Mouse (Mus musculus) cerebellum, postnatal 4 days (tissue): ENCODE measurements around the gene Vmn2r62.
"Not testable (repeated sequence)": the region's sequence is repeated elsewhere in the genome, so short reads cannot be mapped to it uniquely, and the experiment has no call there.

Experiments used
- DNase-seq, 2 experiments: peaks; one replicate each; pipeline ENCODE4 v3.0.0; 2022; ENCODE audit warnings: low spot score in 2 of 2, mixed read lengths in 1 of 2

Gene Vmn2r62

DNA sequence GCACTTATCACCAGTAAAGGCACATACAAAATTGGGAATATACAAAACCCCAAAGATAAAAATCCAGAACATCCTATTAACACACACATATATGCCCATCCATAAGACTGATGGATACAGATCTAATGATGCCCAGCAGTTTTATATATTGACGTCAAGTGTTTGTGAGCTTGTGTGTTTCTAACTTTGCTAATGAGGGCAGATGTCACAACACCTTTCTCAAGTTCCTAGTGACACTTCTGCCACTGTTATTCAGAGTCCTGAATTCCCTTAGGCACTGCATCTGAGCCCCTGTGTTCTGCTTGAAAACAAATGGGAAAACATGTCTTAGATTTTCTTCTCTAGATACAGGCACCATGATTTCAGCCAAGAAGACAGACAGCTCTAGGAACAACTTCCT is at the start of gene Vmn2r62:
TSS of gene Vmn2r62 (minus strand) at position 101 of the 400 bp plus-strand sequence.
- DNase-seq, result not testable (repeated sequence)

DNA sequence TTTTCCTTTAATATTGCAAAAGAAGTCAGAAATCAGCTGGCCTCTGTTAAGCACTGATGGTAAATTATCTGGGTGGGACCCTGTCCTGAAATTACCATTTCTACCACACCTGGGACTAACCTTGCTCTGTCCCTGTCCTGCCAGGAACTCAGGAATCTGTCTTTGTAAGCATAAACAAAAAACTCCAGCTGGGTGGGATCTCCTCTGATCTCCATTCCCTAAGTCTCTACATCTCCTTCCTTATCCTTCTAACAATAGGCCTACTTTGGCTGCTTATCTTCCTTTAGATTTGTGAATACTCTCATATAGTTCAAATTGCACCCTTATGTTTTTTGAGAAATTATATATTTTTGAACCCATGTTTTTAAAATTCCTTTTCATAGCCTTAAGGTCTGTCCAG is 45.0 kb upstream of the Vmn2r62 start:
- DNase-seq, result not testable (repeated sequence)

DNA sequence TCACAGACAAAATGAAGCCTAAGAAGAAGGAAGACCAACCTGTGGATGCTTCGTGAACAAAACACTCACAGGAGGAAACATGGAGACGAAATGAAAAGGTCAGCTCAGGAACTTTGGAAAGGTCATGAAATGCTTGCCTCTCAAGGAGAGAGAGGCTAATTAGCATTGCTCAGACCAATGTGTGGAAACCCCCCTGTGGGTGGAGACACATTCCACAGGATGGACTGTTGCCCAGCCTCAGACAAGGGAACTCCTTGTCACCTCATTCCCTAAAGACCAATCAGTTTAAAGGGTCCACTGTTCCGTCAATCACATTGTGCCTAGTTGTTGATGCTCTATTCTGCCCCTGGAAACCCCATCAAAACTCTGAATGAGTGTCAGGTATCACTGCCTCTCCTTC is 38.9 kb upstream of the Vmn2r62 start:
- no peak for DNase-seq

DNA sequence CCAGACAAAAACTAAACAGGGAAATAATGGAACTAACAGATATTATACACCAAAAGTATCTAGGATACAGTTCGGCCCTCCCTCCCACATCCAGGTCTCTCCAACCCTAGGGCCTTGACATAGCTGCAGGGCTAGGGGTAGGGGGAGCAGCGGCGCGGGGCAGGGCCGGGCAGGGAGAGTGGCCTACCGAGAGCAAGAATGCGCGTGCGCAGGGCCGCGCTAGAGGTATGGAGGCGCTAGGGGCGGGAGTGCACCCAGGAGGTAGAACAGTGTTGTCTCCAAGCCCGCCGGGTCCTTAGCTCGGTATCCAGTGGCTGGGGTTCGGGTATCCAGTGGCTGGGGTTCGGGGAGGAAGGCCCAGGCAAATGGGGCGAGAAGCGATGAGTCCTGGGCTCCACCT is 43.5 kb downstream of the Vmn2r62 start:
- DNase-seq, result no peak

DNA sequence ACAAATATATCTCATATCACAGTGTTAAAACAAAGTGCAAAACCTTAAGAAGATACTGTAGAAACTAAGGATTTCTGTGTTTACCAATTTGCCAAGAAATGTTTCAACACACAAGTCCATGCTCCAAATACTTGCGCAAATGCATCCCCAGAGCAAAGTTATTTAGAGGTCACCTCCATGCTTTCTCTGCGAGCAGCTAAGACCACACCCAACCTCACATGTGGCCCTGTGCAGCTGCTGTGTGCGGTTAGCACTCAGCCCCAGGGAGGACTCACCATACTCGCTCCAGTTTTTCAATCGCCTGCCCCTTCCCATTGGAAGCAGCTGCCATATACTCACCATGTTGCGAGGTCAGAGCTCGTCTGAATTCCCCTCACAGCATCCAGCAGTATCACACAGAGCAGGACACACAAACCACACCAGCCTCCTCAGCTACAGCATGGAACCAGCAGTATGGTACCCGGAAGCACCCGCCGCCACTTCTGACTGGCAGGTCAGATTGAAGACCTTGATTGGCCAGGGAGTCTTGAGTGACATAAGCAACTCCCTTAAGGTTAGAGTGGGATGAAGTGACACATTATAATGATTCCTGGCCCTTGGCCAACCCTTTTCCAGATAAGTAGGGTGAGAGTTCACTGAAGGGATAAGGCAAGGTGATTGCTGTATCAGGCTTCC is 54.7 kb downstream of the Vmn2r62 start:
- no peak for DNase-seq

DNA sequence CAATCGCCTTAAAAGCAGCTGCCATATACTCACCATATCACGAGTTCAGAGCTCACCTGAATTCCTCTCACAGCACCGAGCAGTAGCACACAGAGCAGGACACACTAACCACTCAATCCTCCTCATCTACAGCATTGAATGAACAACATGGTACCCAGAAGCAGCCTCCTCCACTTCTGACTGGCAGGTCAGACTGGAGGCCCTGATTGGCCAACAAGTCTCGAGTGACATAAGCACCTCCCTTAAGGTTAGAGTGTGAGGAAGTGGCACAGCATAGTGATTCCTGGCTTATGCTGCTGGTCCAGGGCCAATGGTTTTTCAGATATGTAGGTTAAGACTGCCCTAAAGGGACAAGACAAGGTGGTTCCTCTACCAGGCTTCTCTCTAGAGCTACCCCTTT is 66.4 kb downstream of the Vmn2r62 start, which contains the start of gene Gm17067:
TSS of gene Gm17067 (minus strand) at position 101 of the 400 bp plus-strand sequence.
- DNase-seq, result not testable (repeated sequence)
